Mouse (Mus musculus) hindbrain, embryonic 11.5 days (tissue): ENCODE results near the gene Zbtb11. TPM values are rescaled to one million over a fixed set of nuclear protein-coding genes. Genes with fewer than 3 reads are reported as not detected.

Experiments used
- ATAC-seq: fragments of 200-750 bp; cut with Nextera tagmentation; 2 replicates; pipeline ENCODE4 v1.8.0; 2017; ENCODE audit warnings: mild to moderate bottlenecking, moderate TSS enrichment, moderate library complexity; ENCODE audit not compliant: low FRiP score
- DNase-seq: peaks from one replicate; pipeline ENCODE4 v3.0.0-alpha.2; 2015; ENCODE audit warnings: low spot score
- H3K27ac ChIP-seq: fragments of 300-500 bp; sonication (generic); 2 replicates; pipeline ENCODE4 v1.5.1; 2014; ENCODE audit warnings: mild to moderate bottlenecking, low read depth, low read length
- H3K27me3 ChIP-seq: fragments of 300-500 bp; sonication (generic); 2 replicates; pipeline ENCODE4 v1.6.1; 2014; ENCODE audit warnings: mild to moderate bottlenecking, low read length, moderate library complexity, mixed read lengths; ENCODE audit not compliant: control insufficient read depth, insufficient read depth
- H3K36me3 ChIP-seq: fragments of 300-500 bp; sonication (generic); 2 replicates; pipeline ENCODE4 v1.6.1; 2014; ENCODE audit warnings: mild to moderate bottlenecking, low read length, moderate library complexity, mixed read lengths; ENCODE audit not compliant: control insufficient read depth, insufficient read depth
- H3K4me1 ChIP-seq: fragments of 300-500 bp; sonication (generic); replicated peaks from 2 replicates; pipeline ENCODE4 v1.6.1; 2014; ENCODE audit warnings: low read length, mixed read lengths; ENCODE audit not compliant: control insufficient read depth, insufficient read depth
- H3K4me2 ChIP-seq: fragments of 300-500 bp; sonication (generic); replicated peaks from 2 replicates; pipeline ENCODE4 v1.6.1; 2014; ENCODE audit warnings: mild to moderate bottlenecking, low read depth, low read length
- H3K4me3 ChIP-seq: fragments of 300-500 bp; sonication (generic); 2 replicates; pipeline ENCODE4 v1.5.1; 2014; ENCODE audit warnings: low read depth, low read length
- H3K9ac ChIP-seq: fragments of 300-500 bp; sonication (generic); 2 replicates; pipeline ENCODE4 v1.6.1; 2014; ENCODE audit warnings: low read depth, low read length
- H3K9me3 ChIP-seq: fragments of 300-500 bp; sonication (generic); 2 replicates; pipeline ENCODE4 v1.6.1; 2016; ENCODE audit warnings: low read length; ENCODE audit not compliant: control insufficient read depth
- WGBS: fragments of 180-500 bp; shearing (Covaris S2); extraction: QIAGEN DNeasy Blood & Tissue Kit; methylation state at CpG from one replicate; pipeline ENCODE4 v1.1.7; 2014; 5-methylcytosine and 5-hydroxymethylcytosine counted together
- polyA plus RNA-seq: library from polyadenylated mRNA; unstranded; fragments of >200 nt; fragmentation: Nextera tagmentation; extraction: Ambion mirVana; gene quantifications from 2 replicates; pipeline ENCODE4 v1.2.1, GENCODE M21; 2014

Gene Zbtb11
- polyA plus RNA-seq, 1 experiment from 2014 or later, result 20.9 TPM

- DNase-seq (no peak), ATAC-seq (no peak)
- 94% methylated on average over 7 of the region's 7 CpGs for WGBS
- Histone ChIP-seq H3K9ac (no peak overlapping the region), H3K4me1 (no peaks in the 10 kb centered on the region), H3K27ac (no peak overlapping the region), H3K9me3 (no peaks in the 10 kb centered on the region), H3K4me2 (no peak overlapping the region), H3K27me3 (no peaks in the 10 kb centered on the region), H3K36me3 (peaks cover 13% of the 10 kb centered on the region), H3K4me3 (no peak overlapping the region)
Measured at GRCm38 (mm10) chr16:56014076-56014475, 40.4 kb downstream of the Zbtb11 start.

DNA sequence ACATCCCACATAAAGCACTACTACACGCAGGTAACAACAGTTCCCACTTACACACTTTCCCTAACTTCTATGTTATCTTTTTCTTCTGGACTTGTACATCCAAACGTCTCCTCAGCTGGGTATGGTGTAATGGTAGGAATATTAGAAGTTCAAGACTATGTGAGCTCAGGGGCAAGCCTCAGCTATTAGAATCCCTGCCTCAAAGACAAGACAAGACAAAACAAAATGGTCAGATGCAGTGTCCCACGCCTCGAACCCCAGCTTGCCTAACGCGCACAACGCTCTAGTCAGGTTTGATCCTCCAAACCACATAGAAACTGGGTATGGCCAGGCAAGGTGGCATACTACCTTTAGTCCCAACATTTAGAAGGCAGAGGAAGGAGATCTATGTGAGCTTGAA, 46.0 kb downstream of the Zbtb11 start:
- H3K27ac ChIP-seq, result no peak overlapping the region
- ATAC-seq, result no peak
- WGBS, result 94% methylated on average over 7 of the region's 7 CpGs
- no peaks in the 10 kb centered on the region for H3K4me1 ChIP-seq
- H3K9ac ChIP-seq, result no peak overlapping the region
- H3K4me2 ChIP-seq, result no peak overlapping the region
- H3K9me3 ChIP-seq, result no peaks in the 10 kb centered on the region
- H3K36me3 ChIP-seq, result peaks cover 18% of the 10 kb centered on the region
- DNase-seq, result no peak
- H3K4me3 ChIP-seq, result no peak overlapping the region
- H3K27me3 ChIP-seq, result no peaks in the 10 kb centered on the region

DNA sequence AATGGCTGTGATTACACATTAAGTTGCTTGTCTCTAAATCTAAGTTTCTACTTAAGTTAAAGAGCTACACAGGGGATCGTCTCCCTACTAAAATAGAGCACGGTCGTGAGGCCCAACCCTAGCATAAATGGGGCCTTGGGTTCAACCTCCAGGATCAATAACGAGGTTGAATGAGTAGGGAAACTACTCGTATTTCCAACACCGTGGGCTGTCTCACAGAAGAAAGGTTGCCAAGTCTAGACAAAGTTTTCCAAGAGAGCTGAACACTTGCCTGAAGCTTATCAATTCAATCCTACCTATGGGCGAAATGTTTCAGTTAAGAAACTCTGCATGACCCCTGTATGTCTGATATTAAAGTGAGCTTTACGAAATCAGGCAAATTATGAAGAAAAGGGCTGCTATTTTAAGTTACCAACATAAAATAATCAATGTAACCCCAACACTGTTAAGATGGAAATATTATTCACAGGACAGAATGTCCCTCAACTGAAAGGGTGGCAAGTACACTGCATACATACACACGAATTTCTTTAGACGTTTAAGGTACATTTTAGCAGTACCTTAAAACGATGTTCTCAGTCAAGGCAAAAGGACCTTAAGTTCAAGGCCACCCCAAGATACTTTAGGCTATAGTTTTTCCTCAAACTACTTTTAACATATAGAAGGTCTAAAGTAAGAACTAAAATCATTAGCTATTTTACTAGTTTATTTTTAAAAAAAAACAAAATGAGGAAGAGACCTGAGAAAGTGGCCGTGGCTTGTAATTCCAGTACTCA, 54.4 kb downstream of the Zbtb11 start:
- Histone ChIP-seq H3K4me3 (peak overlapping the region; percentile 97), H3K27ac (no peak overlapping the region), H3K4me1 (peaks cover 3% of the 10 kb centered on the region; the same call in 1 of the 2 replicates), H3K36me3 (0 out of 2 replicates have a peak, but pooled peaks cover 3% of the 10 kb centered on the region), H3K4me2 (peak overlapping the region; percentile 66), H3K9me3 (no peaks in the 10 kb centered on the region), H3K27me3 (no peaks in the 10 kb centered on the region), H3K9ac (peak overlapping the region; percentile 96)
- DNase-seq (no peak), ATAC-seq (no peak)
- 59% methylated on average over 12 of the region's 12 CpGs for WGBS

DNA sequence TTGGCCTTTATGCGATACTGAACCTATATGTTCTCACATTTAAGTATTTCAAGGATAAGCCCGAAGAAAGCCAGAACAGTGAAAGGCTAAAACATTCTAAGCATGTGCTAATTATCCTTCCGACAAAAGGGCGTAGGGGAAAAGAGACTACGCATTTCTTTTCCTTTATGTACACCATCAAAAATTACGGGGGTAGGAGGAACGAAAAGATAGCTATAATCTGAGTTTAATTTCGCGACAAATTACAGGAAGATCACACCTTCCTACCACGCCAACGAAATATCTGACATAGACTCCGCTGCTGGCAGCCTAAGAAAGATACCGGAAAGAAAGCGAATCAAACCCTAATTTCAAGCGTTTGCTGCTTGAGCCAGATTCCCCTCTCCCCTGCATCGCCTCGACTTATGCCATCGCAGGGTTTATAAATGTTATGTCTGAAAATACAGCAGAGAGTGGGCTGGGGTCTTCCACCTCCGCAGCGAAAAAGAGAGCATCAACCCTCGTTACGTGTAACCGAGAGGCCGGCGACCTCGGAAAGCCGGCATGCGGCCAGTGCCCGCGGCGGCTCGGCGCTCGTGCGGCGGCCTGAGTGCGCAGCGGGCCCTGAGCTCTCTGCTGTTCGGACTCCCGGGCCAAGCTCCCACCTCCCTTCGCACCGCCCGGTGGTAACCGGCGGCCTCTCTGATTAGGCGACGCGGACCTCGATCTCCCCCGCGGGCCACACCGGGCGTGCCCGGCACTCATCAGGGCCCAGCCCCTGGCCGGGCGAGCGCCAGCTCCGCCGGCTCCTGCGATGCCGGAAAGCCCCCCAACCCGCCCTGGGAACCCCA, 55.3 kb downstream of the Zbtb11 start:
- ATAC-seq, result peak; percentile 92
- Histone ChIP-seq H3K9ac (peak overlapping the region; percentile 96), H3K36me3 (0 out of 2 replicates have a peak, but pooled peaks cover 4% of the 10 kb centered on the region), H3K27ac (peak overlapping the region; percentile 82), H3K4me2 (peak overlapping the region; percentile 66), H3K4me3 (peak overlapping the region; percentile 97), H3K27me3 (no peaks in the 10 kb centered on the region), H3K9me3 (no peaks in the 10 kb centered on the region), H3K4me1 (peaks cover 3% of the 10 kb centered on the region; the same call in 1 of the 2 replicates)
- peak; percentile 75 for DNase-seq
- under 1% methylated on average over 51 of the region's 62 CpGs for WGBS

GRCm38 (mm10) chr16:56029661-56030082, 56.0 kb downstream of the Zbtb11 start, which contains the start of gene Pcnp:
Gene Pcnp, minus strand, starts transcription at chr16:56029739.
- peak within 1 kb of the TSS; percentile 82 for H3K27ac ChIP-seq
- peak within 1 kb of the TSS; percentile 66 for H3K4me2 ChIP-seq
- peaks cover 3% of the 10 kb centered on the region; the same call in 1 of the 2 replicates for H3K4me1 ChIP-seq
- H3K9me3 ChIP-seq, result no peaks in the 10 kb centered on the region
- WGBS, result under 1% methylated on average over 34 of the region's 39 CpGs
- peak within 1 kb of the TSS; percentile 97 for H3K4me3 ChIP-seq
- DNase-seq (peak; percentile 99), ATAC-seq (peak; percentile 99)
- no peaks in the 10 kb centered on the region for H3K27me3 ChIP-seq
- peak within 1 kb of the TSS; percentile 96 for H3K9ac ChIP-seq
- H3K36me3 ChIP-seq, result 0 out of 2 replicates have a peak, but pooled peaks cover 6% of the 10 kb centered on the region

DNA sequence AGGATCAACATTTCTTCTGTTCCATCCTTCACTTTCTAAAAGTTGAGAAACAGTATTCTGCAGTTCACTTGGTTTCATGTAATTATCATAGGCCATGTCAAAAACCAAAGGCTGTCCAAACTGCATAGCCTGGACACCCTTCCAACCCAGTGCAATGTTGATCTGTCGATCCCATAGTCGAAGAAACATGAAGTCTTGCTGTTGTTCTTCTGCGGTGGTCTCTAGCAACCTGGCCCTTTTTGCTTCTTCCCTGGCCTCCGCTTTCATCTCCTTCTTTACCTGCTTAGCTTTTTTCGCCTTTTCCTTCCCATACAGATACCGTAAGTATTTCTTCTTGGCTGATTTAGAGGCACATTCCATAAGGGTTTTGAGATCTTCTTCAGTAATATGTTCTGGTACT, 60.9 kb downstream of the Zbtb11 start:
- 96% methylated on average over 6 of the region's 6 CpGs for WGBS
- Histone ChIP-seq H3K9me3 (no peaks in the 10 kb centered on the region), H3K27ac (no peak overlapping the region), H3K36me3 (0 out of 2 replicates have a peak, but pooled peaks cover 5% of the 10 kb centered on the region), H3K4me2 (no peak overlapping the region), H3K27me3 (no peaks in the 10 kb centered on the region), H3K4me3 (no peak overlapping the region), H3K4me1 (no peaks in the 10 kb centered on the region), H3K9ac (no peak overlapping the region)
- ATAC-seq, result no peak
- no peak for DNase-seq

- ATAC-seq (no peak), DNase-seq (no peak)
- peak overlapping the region; percentile 70 for H3K4me3 ChIP-seq
- no peaks in the 10 kb centered on the region for H3K4me1 ChIP-seq
- H3K27ac ChIP-seq, result no peak overlapping the region
- H3K9me3 ChIP-seq, result no peaks in the 10 kb centered on the region
- H3K36me3 ChIP-seq, result 0 out of 2 replicates have a peak, but pooled peaks cover 5% of the 10 kb centered on the region
- H3K4me2 ChIP-seq, result peak overlapping the region; percentile 35
- H3K27me3 ChIP-seq, result no peaks in the 10 kb centered on the region
- no peak overlapping the region; the same call in 1 of the 2 replicates for H3K9ac ChIP-seq
- WGBS, result 65% methylated on average over 6 of the region's 6 CpGs
Measured at GRCm38 (mm10) chr16:56036501-56036900, 62.8 kb downstream of the Zbtb11 start.

GRCm38 (mm10) chr16:56037138-56038010, 63.7 kb downstream of the Zbtb11 start, which contains the start of gene Trmt10c:
Gene Trmt10c, minus strand, starts transcription at chr16:56037819.
- Histone ChIP-seq H3K4me3 (peak within 1 kb of the TSS; percentile 70), H3K9ac (peak within 1 kb of the TSS; percentile 78), H3K27ac (peak within 1 kb of the TSS; percentile 70), H3K9me3 (no peaks in the 10 kb centered on the region), H3K36me3 (0 out of 2 replicates have a peak, but pooled peaks cover 5% of the 10 kb centered on the region), H3K27me3 (no peaks in the 10 kb centered on the region), H3K4me1 (no peaks in the 10 kb centered on the region), H3K4me2 (peak within 1 kb of the TSS; percentile 35)
- ATAC-seq, result peak; percentile 100
- WGBS, result under 1% methylated on average over 60 of the region's 63 CpGs
- DNase-seq, result peak; percentile 96
